Mouse (Mus musculus): Measurements from ENCODE around the gene Tmem222. TPM values are rescaled to one million over a fixed set of nuclear protein-coding genes. Genes with fewer than 3 reads are reported as not detected.

Gene Tmem222
- polyA plus RNA-seq, 1 experiment: 66.9 TPM

DNA sequence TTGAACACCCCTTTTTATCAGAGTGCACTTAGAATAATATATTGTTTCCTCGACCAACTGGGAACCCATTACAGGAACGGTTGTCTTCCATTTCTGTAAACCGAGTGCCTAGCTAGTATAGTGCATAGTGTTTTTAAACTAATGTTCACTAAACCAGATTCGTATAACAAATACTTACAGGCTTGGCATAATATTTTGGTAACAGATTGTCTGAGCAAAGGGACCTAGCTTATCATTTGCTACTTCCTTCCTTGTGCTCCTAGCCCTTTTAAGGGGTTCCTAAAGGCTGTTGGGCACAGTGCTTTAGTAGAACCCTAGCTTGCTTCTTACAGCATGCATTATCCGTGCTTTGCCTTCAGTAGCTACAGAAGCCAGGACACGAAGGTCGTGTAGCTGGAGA lies 3.9 kb upstream of the Tmem222 start:
- Histone ChIP-seq H3K4me3 (no peak overlapping the region), H3K36me3 (ENCODE audit: control insufficient read depth, insufficient read depth) (no peaks in the 10 kb centered on the region), H3K27me3 (ENCODE audit: control insufficient read depth, insufficient read depth, insufficient read length) (no peaks in the 10 kb centered on the region), H3K4me2 (ENCODE audit: low read depth) (no peak overlapping the region), H3K79me2 (ENCODE audit: control insufficient read depth, insufficient read depth) (peaks cover 9% of the 10 kb centered on the region), H3ac (ENCODE audit: control insufficient read depth, insufficient read length) (no peak overlapping the region)
- TF ChIP-seq POLR2A (IDR thresholded peaks at IDR 0.05; ENCODE audit: insufficient read length, low read depth): no peak
- TF ChIP-seq CEBPB (IDR thresholded peaks at IDR 0.05; ENCODE audit: insufficient read depth, poor library complexity, severe bottlenecking): no peak
- no peak for TF ChIP-seq MYOD1 (IDR thresholded peaks at IDR 0.05; ENCODE audit: control insufficient read depth in 1 of 3, insufficient read length in 2 of 3, low read depth in 2 of 3)
- TF ChIP-seq POLR2AphosphoS2 (IDR thresholded peaks at IDR 0.05; ENCODE audit: insufficient read length, low read depth): no peak
- TF ChIP-seq USF1 (IDR thresholded peaks at IDR 0.05; ENCODE audit: low read depth): no peak
- no peak for TF ChIP-seq SRF (IDR thresholded peaks at IDR 0.05; ENCODE audit: control insufficient read depth, insufficient read length, low read depth)
- no peak for TF ChIP-seq MYOG (IDR thresholded peaks at IDR 0.05; ENCODE audit: control insufficient read depth in 1 of 3, insufficient read depth in 1 of 3, insufficient read length in 2 of 3, low read depth in 2 of 3)
- no peak for TF ChIP-seq MAX (IDR thresholded peaks at IDR 0.05; ENCODE audit: low read depth)
- no peak for TF ChIP-seq TCF12 (IDR thresholded peaks at IDR 0.05; ENCODE audit: insufficient read depth, poor library complexity, severe bottlenecking)
- no peak for TF ChIP-seq REST (IDR thresholded peaks at IDR 0.05; ENCODE audit: insufficient read depth, insufficient read length)
- TF ChIP-seq E2F4 (IDR thresholded peaks at IDR 0.05; ENCODE audit: insufficient read depth): no peak
- no peak for TF ChIP-seq TCF3 (IDR thresholded peaks at IDR 0.05; ENCODE audit: insufficient read length, low read depth)

DNA sequence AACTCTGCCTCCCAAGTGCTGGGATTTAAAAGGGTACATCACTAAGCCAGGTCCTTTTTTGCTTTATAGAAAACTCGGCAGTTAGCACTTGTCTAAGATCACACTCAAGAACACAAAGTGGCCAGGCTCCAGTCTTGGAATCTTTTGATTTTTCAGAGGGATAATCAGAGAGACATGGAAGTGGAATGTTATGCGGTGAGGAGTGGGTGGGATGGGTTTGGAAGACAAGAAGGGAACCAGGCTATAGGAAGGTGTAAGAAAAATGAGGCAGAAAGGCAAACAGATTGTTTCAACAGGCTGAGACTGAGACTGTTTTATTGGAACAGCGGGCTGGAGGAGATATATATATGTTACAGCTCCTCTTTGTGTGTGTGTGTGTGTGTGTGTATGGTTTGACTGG lies 890 bp upstream of the Tmem222 start:
- Histone ChIP-seq H3K79me2 (ENCODE audit: control insufficient read depth, insufficient read depth) (peaks cover 31% of the 10 kb centered on the region), H3K27me3 (ENCODE audit: control insufficient read depth, insufficient read depth, insufficient read length) (no peaks in the 10 kb centered on the region), H3K4me2 (ENCODE audit: low read depth) (peak overlapping the region; percentile 85), H3ac (ENCODE audit: control insufficient read depth, insufficient read length) (no peak overlapping the region), H3K4me3 (peak overlapping the region; percentile 92), H3K36me3 (ENCODE audit: control insufficient read depth, insufficient read depth) (no peaks in the 10 kb centered on the region)
- TF ChIP-seq CEBPB (IDR thresholded peaks at IDR 0.05; ENCODE audit: insufficient read depth, poor library complexity, severe bottlenecking) (no peak), E2F4 (IDR thresholded peaks at IDR 0.05; ENCODE audit: insufficient read depth) (no peak), MAX (IDR thresholded peaks at IDR 0.05; ENCODE audit: low read depth) (no peak), MYOG (IDR thresholded peaks at IDR 0.05; ENCODE audit: control insufficient read depth in 1 of 3, insufficient read depth in 1 of 3, insufficient read length in 2 of 3, low read depth in 2 of 3) (no peak), TCF12 (IDR thresholded peaks at IDR 0.05; ENCODE audit: insufficient read depth, poor library complexity, severe bottlenecking) (no peak), MYOD1 (IDR thresholded peaks at IDR 0.05; ENCODE audit: control insufficient read depth in 1 of 3, insufficient read length in 2 of 3, low read depth in 2 of 3) (no peak), REST (IDR thresholded peaks at IDR 0.05; ENCODE audit: insufficient read depth, insufficient read length) (no peak), SRF (IDR thresholded peaks at IDR 0.05; ENCODE audit: control insufficient read depth, insufficient read length, low read depth) (no peak), POLR2A (IDR thresholded peaks at IDR 0.05; ENCODE audit: insufficient read length, low read depth) (no peak), TCF3 (IDR thresholded peaks at IDR 0.05; ENCODE audit: insufficient read length, low read depth) (no peak), USF1 (IDR thresholded peaks at IDR 0.05; ENCODE audit: low read depth) (no peak), POLR2AphosphoS2 (IDR thresholded peaks at IDR 0.05; ENCODE audit: insufficient read length, low read depth) (no peak)

DNA sequence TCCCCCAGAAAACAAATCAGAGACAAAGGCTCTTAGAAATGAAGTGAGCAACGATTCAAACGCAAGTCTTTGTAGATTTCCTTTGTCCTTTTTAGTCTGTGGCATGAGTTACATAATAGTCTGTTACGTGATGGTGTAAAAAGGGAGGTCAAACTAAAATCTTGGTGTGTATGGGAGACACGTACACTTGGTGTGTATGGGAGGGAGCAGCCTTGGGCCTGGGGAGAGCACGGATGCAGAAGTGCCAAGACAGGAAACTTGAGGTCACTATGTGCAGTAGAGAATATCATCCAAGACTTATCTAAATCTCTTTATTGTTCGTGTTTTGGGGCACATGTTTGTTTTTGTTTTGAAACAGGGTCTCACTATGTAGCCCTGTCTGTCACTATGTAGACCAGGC lies 475 bp upstream of the Tmem222 start:
- Histone ChIP-seq H3K36me3 (ENCODE audit: control insufficient read depth, insufficient read depth) (no peaks in the 10 kb centered on the region), H3K4me2 (ENCODE audit: low read depth) (peak overlapping the region; percentile 85), H3K79me2 (ENCODE audit: control insufficient read depth, insufficient read depth) (peaks cover 33% of the 10 kb centered on the region), H3K27me3 (ENCODE audit: control insufficient read depth, insufficient read depth, insufficient read length) (no peaks in the 10 kb centered on the region), H3ac (ENCODE audit: control insufficient read depth, insufficient read length) (peak overlapping the region; percentile 52), H3K4me3 (peak overlapping the region; percentile 92)
- TF ChIP-seq TCF12 (IDR thresholded peaks at IDR 0.05; ENCODE audit: insufficient read depth, poor library complexity, severe bottlenecking) (no peak), POLR2A (IDR thresholded peaks at IDR 0.05; ENCODE audit: insufficient read length, low read depth) (no peak), REST (IDR thresholded peaks at IDR 0.05; ENCODE audit: insufficient read depth, insufficient read length) (no peak), MAX (IDR thresholded peaks at IDR 0.05; ENCODE audit: low read depth) (no peak), SRF (IDR thresholded peaks at IDR 0.05; ENCODE audit: control insufficient read depth, insufficient read length, low read depth) (no peak), MYOG (IDR thresholded peaks at IDR 0.05; ENCODE audit: control insufficient read depth in 1 of 3, insufficient read depth in 1 of 3, insufficient read length in 2 of 3, low read depth in 2 of 3) (no peak), TCF3 (IDR thresholded peaks at IDR 0.05; ENCODE audit: insufficient read length, low read depth) (no peak), MYOD1 (IDR thresholded peaks at IDR 0.05; ENCODE audit: control insufficient read depth in 1 of 3, insufficient read length in 2 of 3, low read depth in 2 of 3) (no peak), USF1 (IDR thresholded peaks at IDR 0.05; ENCODE audit: low read depth) (no peak), E2F4 (IDR thresholded peaks at IDR 0.05; ENCODE audit: insufficient read depth) (no peak), CEBPB (IDR thresholded peaks at IDR 0.05; ENCODE audit: insufficient read depth, poor library complexity, severe bottlenecking) (no peak)

DNA sequence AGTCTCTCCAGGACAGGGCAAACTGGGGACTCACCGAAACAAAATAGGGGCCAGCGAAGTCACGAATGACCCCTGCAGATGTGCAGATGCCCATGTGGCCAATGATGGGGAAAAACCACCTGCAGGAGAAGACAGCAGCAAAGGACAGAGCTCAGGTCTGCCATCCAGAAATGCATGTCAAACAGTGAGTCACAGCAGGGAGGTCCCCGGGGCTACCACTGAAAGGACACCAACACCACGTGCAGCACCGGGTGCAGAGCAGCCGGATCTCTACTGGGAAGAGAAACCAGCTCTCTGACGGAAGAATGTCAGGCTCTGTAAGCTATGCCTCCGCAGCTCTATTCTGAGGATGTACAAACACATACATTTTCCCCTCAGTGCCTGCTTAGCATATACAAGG lies 6.7 kb downstream of the Tmem222 start:
- H3K79me2 ChIP-seq (ENCODE audit: control insufficient read depth, insufficient read depth): peaks cover 27% of the 10 kb centered on the region
- H3K4me3 ChIP-seq: no peak overlapping the region
- H3K27me3 ChIP-seq (ENCODE audit: control insufficient read depth, insufficient read depth, insufficient read length): no peaks in the 10 kb centered on the region
- no peak for TF ChIP-seq E2F4 (IDR thresholded peaks at IDR 0.05; ENCODE audit: insufficient read depth)
- peaks cover 8% of the 10 kb centered on the region for H3K36me3 ChIP-seq (ENCODE audit: control insufficient read depth, insufficient read depth)
- H3K4me2 ChIP-seq (ENCODE audit: low read depth): no peak overlapping the region
- no peak overlapping the region for H3ac ChIP-seq (ENCODE audit: control insufficient read depth, insufficient read length)

DNA sequence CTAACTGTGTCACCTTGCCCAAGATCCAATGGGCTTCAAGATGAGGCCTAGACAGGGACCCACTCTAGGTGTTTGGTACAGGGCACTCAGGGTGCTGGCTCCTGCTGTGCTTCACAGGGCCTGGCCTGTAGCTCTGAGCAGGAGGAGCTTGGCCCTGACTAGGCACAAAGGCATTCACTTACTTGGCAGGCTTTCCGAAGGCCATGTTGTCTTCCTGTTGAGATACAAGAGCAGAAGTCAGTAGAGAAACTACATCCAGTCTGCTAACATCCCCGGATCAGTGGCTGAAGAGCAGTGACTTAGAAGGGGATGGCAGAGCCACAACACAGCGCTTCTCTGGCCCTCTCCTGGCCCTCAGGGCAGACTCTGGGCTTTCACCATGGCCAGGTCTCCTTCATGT lies 8.0 kb downstream of the Tmem222 start:
- no peak for TF ChIP-seq TCF3 (IDR thresholded peaks at IDR 0.05; ENCODE audit: insufficient read length, low read depth)
- no peak for TF ChIP-seq POLR2A (IDR thresholded peaks at IDR 0.05; ENCODE audit: insufficient read length, low read depth)
- no peak for TF ChIP-seq MYOD1 (IDR thresholded peaks at IDR 0.05; ENCODE audit: control insufficient read depth in 1 of 3, insufficient read length in 2 of 3, low read depth in 2 of 3)
- TF ChIP-seq CEBPB (IDR thresholded peaks at IDR 0.05; ENCODE audit: insufficient read depth, poor library complexity, severe bottlenecking): no peak
- no peak for TF ChIP-seq MYOG (IDR thresholded peaks at IDR 0.05; ENCODE audit: control insufficient read depth in 1 of 3, insufficient read depth in 1 of 3, insufficient read length in 2 of 3, low read depth in 2 of 3)
- TF ChIP-seq MAX (IDR thresholded peaks at IDR 0.05; ENCODE audit: low read depth): no peak
- TF ChIP-seq TCF12 (IDR thresholded peaks at IDR 0.05; ENCODE audit: insufficient read depth, poor library complexity, severe bottlenecking): no peak
- no peak for TF ChIP-seq POLR2AphosphoS2 (IDR thresholded peaks at IDR 0.05; ENCODE audit: insufficient read length, low read depth)
- no peak for TF ChIP-seq E2F4 (IDR thresholded peaks at IDR 0.05; ENCODE audit: insufficient read depth)
- no peak for TF ChIP-seq USF1 (IDR thresholded peaks at IDR 0.05; ENCODE audit: low read depth)
- TF ChIP-seq SRF (IDR thresholded peaks at IDR 0.05; ENCODE audit: control insufficient read depth, insufficient read length, low read depth): no peak
- no peak for TF ChIP-seq REST (IDR thresholded peaks at IDR 0.05; ENCODE audit: insufficient read depth, insufficient read length)
- no peak overlapping the region for H3K4me2 ChIP-seq (ENCODE audit: low read depth)
- no peak overlapping the region for H3ac ChIP-seq (ENCODE audit: control insufficient read depth, insufficient read length)
- peaks cover 8% of the 10 kb centered on the region for H3K36me3 ChIP-seq (ENCODE audit: control insufficient read depth, insufficient read depth)
- H3K4me3 ChIP-seq: no peak overlapping the region
- no peaks in the 10 kb centered on the region for H3K27me3 ChIP-seq (ENCODE audit: control insufficient read depth, insufficient read depth, insufficient read length)
- peaks cover 15% of the 10 kb centered on the region for H3K79me2 ChIP-seq (ENCODE audit: control insufficient read depth, insufficient read depth)
